Mouse (Mus musculus): ENCODE data around the gene Mthfd1. TPM values are rescaled to one million over a fixed set of nuclear protein-coding genes. Genes with fewer than 3 reads are reported as not detected.

Mthfd1 gene
- total RNA-seq (2023; ENCODE audit: inconsistent age): 50.5 to 64.3 TPM (median 58.9 TPM) in 4 replicates

GRCm38 (mm10) chr12:76254725-76255498, at the start of gene Mthfd1:
Mthfd1 (plus strand) TSS chr12:76255298.

GRCm38 (mm10) chr12:76246646-76247045, 8.5 kb upstream of the Mthfd1 start, which contains the start of gene Tex21:
Tex21 (minus strand) TSS chr12:76246746.

GRCm38 (mm10) chr12:76324679-76325431, 69.8 kb downstream of the Mthfd1 start, which contains the start of gene Akap5:
Akap5 (plus strand) TSS chr12:76324891.

Other genes starting within 250 kb of the Mthfd1 start
- 0.15 to 0.22 TPM (median 0.18 TPM) in 3 of 4 replicates, not detected in the other for gene Esr2, start 78.0 kb upstream of the Mthfd1 start, total RNA-seq (2023; ENCODE audit: inconsistent age)
- 1.1 to 1.7 TPM (median 1.4 TPM) in 4 replicates for gene Tex21, start 8.6 kb upstream of the Mthfd1 start, total RNA-seq (2023; ENCODE audit: inconsistent age)
- gene Akap5, start 69.6 kb downstream of the Mthfd1 start, total RNA-seq (2023; ENCODE audit: inconsistent age): 1.5 to 2.7 TPM (median 2.1 TPM) in 4 replicates
- 35.4 to 41.0 TPM (median 37.8 TPM) in 4 replicates for gene Zbtb25, start 114.3 kb downstream of the Mthfd1 start, total RNA-seq (2023; ENCODE audit: inconsistent age)
- gene Zbtb1, start 115.0 kb downstream of the Mthfd1 start, total RNA-seq (2023; ENCODE audit: inconsistent age): 14.8 to 16.1 TPM (median 15.6 TPM) in 4 replicates
- gene Hspa2, start 148.9 kb downstream of the Mthfd1 start, total RNA-seq (2023; ENCODE audit: inconsistent age): 9.6 to 13.4 TPM (median 12.7 TPM) in 4 replicates
- 0.61 TPM in 1 of 4 replicates, not detected in the others for gene Ppp1r36, start 162.2 kb downstream of the Mthfd1 start, total RNA-seq (2023; ENCODE audit: inconsistent age)

Measured in B cell, adult (primary cell).